Mouse (Mus musculus) testis, adult 2 months (tissue): ENCODE results near the gene Plvap.
A peak's percentile ranks its signal among the peaks of the same experiment; 100 is the strongest.

Source experiments
- CTCF ChIP-seq: fragments of 200-500 bp; IDR thresholded peaks from 2 replicates; pipeline ENCODE4 v1.5.1; 2012; ENCODE audit warnings: low read depth, mild to moderate bottlenecking, inconsistent platforms, low read length, moderate library complexity; ENCODE audit not compliant: control insufficient read depth, insufficient read depth, insufficient replicate concordance
- POLR2A ChIP-seq: fragments of 200-500 bp; IDR thresholded peaks from 2 replicates; pipeline ENCODE4 v1.6.1; 2012; ENCODE audit warnings: low read depth, mild to moderate bottlenecking, inconsistent platforms, low read length, moderate library complexity; ENCODE audit not compliant: control insufficient read depth

DNA sequence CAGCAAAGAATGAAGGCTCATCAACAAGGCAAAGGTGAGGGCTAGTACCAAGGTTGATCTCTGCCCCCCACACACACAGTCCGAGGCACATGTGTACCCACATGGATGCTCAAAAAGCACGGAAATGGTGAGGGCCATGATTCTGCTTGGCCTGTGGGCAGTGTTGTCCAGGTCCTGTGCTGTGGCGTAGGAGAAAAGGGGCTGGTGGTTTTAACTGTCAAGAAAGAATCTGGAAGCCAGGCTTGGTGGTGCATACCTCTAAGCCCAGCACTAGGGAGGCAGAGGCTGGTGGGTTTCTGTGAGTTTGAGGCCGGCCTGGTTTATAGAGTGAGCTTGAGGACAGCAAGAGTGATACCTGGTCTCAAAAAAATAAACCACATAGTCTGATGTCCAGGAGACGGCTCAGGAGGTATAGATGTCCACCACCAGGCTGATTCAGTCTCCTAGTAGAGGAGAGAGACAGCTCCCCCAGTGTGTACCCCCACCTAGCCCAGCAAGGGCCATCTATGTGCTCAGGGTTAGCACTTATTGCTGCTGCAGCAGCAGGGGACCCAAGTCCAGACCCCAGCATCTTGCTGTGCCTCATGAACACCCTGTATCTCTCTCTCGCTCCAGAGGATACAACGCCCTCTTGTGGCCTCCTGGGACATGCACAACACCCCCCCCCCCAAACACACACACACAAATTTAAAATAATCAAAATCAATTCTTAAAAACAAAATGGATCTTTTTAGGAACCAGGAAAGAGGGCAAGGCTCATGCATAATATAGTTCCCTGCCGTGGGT is 38.8 kb downstream of the Plvap start:
- TF ChIP-seq CTCF (peak; percentile 8; the same call in 1 of the 2 replicates), POLR2A (no peak)
